Mouse (Mus musculus) embryonic facial prominence, embryonic 11.5 days (tissue): ENCODE results near the gene Gm45261. TPM values are rescaled to one million over a fixed set of nuclear protein-coding genes. Genes with fewer than 3 reads are reported as not detected.

Experiments used
- ATAC-seq: fragments of 200-750 bp; cut with Nextera tagmentation; replicated peaks from 2 replicates; pipeline ENCODE4 v1.8.0; 2017; ENCODE audit warnings: low read depth; ENCODE audit not compliant: insufficient number of reproducible peaks, low FRiP score, low TSS enrichment
- DNase-seq: peaks from one replicate; pipeline ENCODE4 v3.0.0-alpha.2; 2015; ENCODE audit warnings: low spot score
- H3K27ac ChIP-seq: fragments of 300-500 bp; sonication (generic); replicated peaks from 2 replicates; pipeline ENCODE4 v1.5.1; 2014; ENCODE audit warnings: mild to moderate bottlenecking, low read depth, low read length, control low read depth
- H3K27me3 ChIP-seq: fragments of 300-500 bp; sonication (generic); 2 replicates; pipeline ENCODE4 v1.6.1; 2014; ENCODE audit warnings: mild to moderate bottlenecking, low read length, moderate library complexity, mixed read lengths; ENCODE audit not compliant: control insufficient read depth, insufficient read depth
- H3K36me3 ChIP-seq: fragments of 300-500 bp; sonication (generic); replicated peaks from 2 replicates; pipeline ENCODE4 v1.6.1; 2014; ENCODE audit warnings: low read depth, mild to moderate bottlenecking, low read length, moderate library complexity, mixed read lengths; ENCODE audit not compliant: control insufficient read depth, insufficient read depth
- H3K4me1 ChIP-seq: fragments of 300-500 bp; sonication (generic); 2 replicates; pipeline ENCODE4 v1.6.1; 2014; ENCODE audit warnings: low read length, mixed read lengths; ENCODE audit not compliant: control insufficient read depth, insufficient read depth
- H3K4me2 ChIP-seq: fragments of 300-500 bp; sonication (generic); 2 replicates; pipeline ENCODE4 v1.6.1; 2014; ENCODE audit warnings: low read depth, mild to moderate bottlenecking, control low read depth, low read length, moderate library complexity
- H3K4me3 ChIP-seq: fragments of 300-500 bp; sonication (generic); 2 replicates; pipeline ENCODE4 v1.5.1; 2014; ENCODE audit warnings: low read depth, low read length, control low read depth
- H3K9ac ChIP-seq: fragments of 300-500 bp; sonication (generic); replicated peaks from 2 replicates; pipeline ENCODE4 v1.6.1; 2014; ENCODE audit warnings: mild to moderate bottlenecking, control low read depth, low read length
- H3K9me3 ChIP-seq: fragments of 300-500 bp; sonication (generic); replicated peaks from 2 replicates; pipeline ENCODE4 v1.6.1; 2016; ENCODE audit warnings: mild to moderate bottlenecking, low read length, inconsistent platforms, mixed read lengths; ENCODE audit not compliant: control insufficient read depth
- WGBS: fragments of 180-500 bp; shearing (Covaris S2); extraction: QIAGEN DNeasy Blood & Tissue Kit; methylation state at CpG from one replicate; pipeline ENCODE4 v1.1.7; 2014; 5-methylcytosine and 5-hydroxymethylcytosine counted together
- polyA plus RNA-seq: library from polyadenylated mRNA; unstranded; fragments of >200 nt; fragmentation: Nextera tagmentation; extraction: Ambion mirVana; gene quantifications from 2 replicates; pipeline ENCODE4 v1.2.1, GENCODE M21; 2014

Gm45261 gene
- polyA plus RNA-seq, 1 experiment from 2014 or later, result not detected

DNA sequence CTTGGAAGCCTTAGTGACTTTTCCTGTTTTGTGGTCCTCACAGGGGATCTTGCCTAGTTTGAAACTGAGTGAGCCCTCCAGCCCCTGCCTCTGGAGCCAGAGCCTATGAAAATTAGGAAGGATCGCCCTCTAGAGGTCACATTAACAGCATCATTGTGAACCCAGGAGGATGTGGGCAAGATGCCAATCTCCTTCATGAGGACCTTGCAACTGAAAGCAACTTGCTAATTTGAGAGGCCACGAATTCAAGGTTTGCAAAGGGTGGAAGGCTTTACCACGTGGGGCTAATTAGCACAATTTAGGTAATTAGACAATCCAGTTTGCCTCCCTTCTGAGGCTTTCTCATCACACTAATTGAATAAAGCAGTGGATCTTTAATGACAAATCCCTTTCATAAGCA is 52.7 kb downstream of the Gm45261 start:
- H3K36me3 ChIP-seq, result no peaks in the 10 kb centered on the region
- no peak overlapping the region for H3K27ac ChIP-seq
- H3K9ac ChIP-seq, result no peak overlapping the region
- no peaks in the 10 kb centered on the region for H3K4me1 ChIP-seq
- H3K4me2 ChIP-seq, result no peak overlapping the region
- WGBS, result 3% methylated on average over 3 of the region's 3 CpGs
- no peaks in the 10 kb centered on the region for H3K27me3 ChIP-seq
- no peak for ATAC-seq
- no peaks in the 10 kb centered on the region for H3K9me3 ChIP-seq
- no peak overlapping the region for H3K4me3 ChIP-seq
- peak; percentile 84 for DNase-seq

GRCm38 (mm10) chr1:80404196-80404595 is 57.1 kb downstream of the Gm45261 start:
- Histone ChIP-seq H3K9me3 (no peaks in the 10 kb centered on the region), H3K4me3 (no peak overlapping the region), H3K27me3 (no peaks in the 10 kb centered on the region), H3K36me3 (no peaks in the 10 kb centered on the region), H3K27ac (no peak overlapping the region), H3K4me2 (no peak overlapping the region), H3K9ac (no peak overlapping the region), H3K4me1 (no peaks in the 10 kb centered on the region)
- no peak for ATAC-seq
- WGBS, result 68% methylated on average over 3 of the region's 3 CpGs
- no peak for DNase-seq

DNA sequence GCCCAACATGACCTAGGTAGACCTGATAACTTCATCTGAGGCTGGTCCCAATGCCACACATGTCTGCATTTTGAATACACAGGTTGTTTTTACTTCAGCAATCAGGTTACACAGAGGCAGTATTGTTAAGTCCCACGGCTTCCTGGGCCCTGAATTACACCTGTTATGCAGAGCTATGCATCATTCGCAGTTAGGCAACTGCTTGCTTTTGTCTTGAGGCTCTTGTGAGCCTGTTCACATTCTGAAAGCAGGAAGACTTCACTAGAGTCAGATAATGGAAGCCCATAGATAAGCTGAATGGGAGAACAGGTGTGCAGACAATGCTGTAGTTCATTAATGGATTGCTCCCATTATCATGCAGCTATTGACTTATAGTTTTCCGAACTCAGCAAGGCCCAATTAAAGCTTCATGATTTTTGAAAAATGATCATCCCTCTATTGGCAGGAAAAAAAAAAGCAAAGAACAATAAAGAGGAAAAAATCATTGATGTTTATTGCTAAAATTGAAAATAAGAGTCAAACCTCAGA is 57.8 kb downstream of the Gm45261 start:
- H3K27me3 ChIP-seq, result no peaks in the 10 kb centered on the region
- ATAC-seq (no peak), DNase-seq (no peak)
- H3K9ac ChIP-seq, result no peak overlapping the region
- no peaks in the 10 kb centered on the region for H3K4me1 ChIP-seq
- no peak overlapping the region for H3K4me3 ChIP-seq
- no peaks in the 10 kb centered on the region for H3K9me3 ChIP-seq
- H3K27ac ChIP-seq, result no peak overlapping the region
- H3K36me3 ChIP-seq, result no peaks in the 10 kb centered on the region
- 79% methylated on average over 3 of the region's 3 CpGs for WGBS
- no peak overlapping the region for H3K4me2 ChIP-seq

- 67% methylated on average over 1 of the region's 1 CpGs for WGBS
- no peak for DNase-seq
- H3K4me1 ChIP-seq, result no peaks in the 10 kb centered on the region
- H3K27me3 ChIP-seq, result no peaks in the 10 kb centered on the region
- no peaks in the 10 kb centered on the region for H3K9me3 ChIP-seq
- no peak for ATAC-seq
- no peak overlapping the region for H3K4me3 ChIP-seq
- H3K36me3 ChIP-seq, result no peaks in the 10 kb centered on the region
- H3K4me2 ChIP-seq, result no peak overlapping the region
- H3K27ac ChIP-seq, result no peak overlapping the region
- no peak overlapping the region for H3K9ac ChIP-seq
Observed at GRCm38 (mm10) chr1:80401961-80402360, 59.3 kb downstream of the Gm45261 start.

Other genes starting within 250 kb of the Gm45261 start
- 0.86 TPM in 2 replicates for gene Fam124b, start 243.0 kb downstream of the Gm45261 start, polyA plus RNA-seq
- 53.3 and 58.1 TPM in 2 replicates for gene Cul3, start 121.0 kb downstream of the Gm45261 start, polyA plus RNA-seq